Comparison of ENCODE assay signal across 26 mouse cellular contexts in the genomic region with DNA sequence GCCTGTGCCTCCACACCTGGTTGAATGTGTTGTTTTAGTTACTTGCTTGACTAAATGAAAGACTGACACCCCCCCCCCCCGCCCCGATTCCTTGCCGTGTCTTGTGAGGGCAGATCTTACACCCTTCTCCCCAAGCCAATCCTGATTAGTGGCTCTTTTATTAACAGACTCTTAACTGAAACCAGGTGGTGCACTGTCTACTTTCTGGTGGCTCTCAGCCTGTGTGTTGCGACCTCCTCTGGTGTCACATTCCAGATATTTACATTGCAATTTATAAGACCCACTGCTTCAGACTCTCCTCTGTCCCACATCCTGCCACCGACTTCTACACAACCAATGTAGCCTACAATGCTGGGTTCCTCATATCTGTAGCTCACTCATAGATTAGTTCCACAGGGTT. TPM values are rescaled to one million over a fixed set of nuclear protein-coding genes. Genes with fewer than 3 reads are reported as not detected.
DNase-seq lines count a peak whose midpoint lies in the region; ATAC-seq lines count a peak whose summit lies in the region.
"Had no signal": no experiment of that assay in that cellular context is flagged by ENCODE, and none has a peak within 500 bp of the region (broad histone marks: within the 10 kb centered on the region; RNA-seq: fewer than 3 reads in every experiment).

No protein-coding gene starts in this region.

- no peaks in the 10 kb centered on the region for H3K27me3 ChIP-seq in intestine, embryonic 16.5 days (replicated peaks; ENCODE audit: control insufficient read depth, insufficient read depth, low read length)
- no peaks in the 10 kb centered on the region for H3K27me3 ChIP-seq in intestine, embryonic 15.5 days (replicated peaks)
- H3K27me3 ChIP-seq in embryonic facial prominence, embryonic 10.5 days (replicated peaks; ENCODE audit: low read depth, poor library complexity, severe bottlenecking) = no peaks in the 10 kb centered on the region
- no peaks in the 10 kb centered on the region for H3K27me3 ChIP-seq in heart, embryonic 11.5 days (ENCODE audit: control insufficient read depth, insufficient read depth, low read length)
- H3K27me3 ChIP-seq: forebrain, embryonic 12.5 days; heart, embryonic 15.5 days; hindbrain, embryonic 13.5 days; limb, embryonic 15.5 days; liver, embryonic 15.5 days; midbrain, embryonic 13.5 days; stomach, embryonic 15.5 days had no signal

- H3K4me2 ChIP-seq in intestine, embryonic 16.5 days (ENCODE audit: low read depth, low read length) = no peak overlapping the region
- H3K4me2 ChIP-seq in intestine, embryonic 15.5 days (replicated peaks) = no peak overlapping the region
- no peak overlapping the region for H3K4me2 ChIP-seq in heart, embryonic 11.5 days
- H3K4me2 ChIP-seq: forebrain, embryonic 12.5 days; heart, embryonic 15.5 days; hindbrain, embryonic 13.5 days; limb, embryonic 15.5 days; liver, embryonic 15.5 days; midbrain, embryonic 13.5 days; stomach, embryonic 15.5 days had no signal

- 0 out of 2 replicates have a peak, but pooled peaks have one; percentile 36 for ATAC-seq in intestine, embryonic 16.5 days
- ATAC-seq in intestine, embryonic 15.5 days = no peak
- ATAC-seq in heart, embryonic 11.5 days (replicated peaks; ENCODE audit: insufficient number of reproducible peaks, low FRiP score, low TSS enrichment) = no peak
- ATAC-seq: midbrain, embryonic 13.5 days had no signal

- no peak overlapping the region for H3K9ac ChIP-seq in intestine, embryonic 16.5 days (ENCODE audit: low read depth, low read length)
- H3K9ac ChIP-seq in intestine, embryonic 15.5 days = no peak overlapping the region
- H3K9ac ChIP-seq in heart, embryonic 11.5 days (ENCODE audit: low read depth, low read length) = no peak overlapping the region
- H3K9ac ChIP-seq: forebrain, embryonic 12.5 days; heart, embryonic 15.5 days; hindbrain, embryonic 13.5 days; limb, embryonic 15.5 days; liver, embryonic 15.5 days; midbrain, embryonic 13.5 days; stomach, embryonic 15.5 days had no signal

- H3K4me3 ChIP-seq in intestine, embryonic 16.5 days (ENCODE audit: low read length) = no peak overlapping the region
- H3K4me3 ChIP-seq in intestine, embryonic 15.5 days (replicated peaks) = no peak overlapping the region
- no peak overlapping the region for H3K4me3 ChIP-seq in embryonic facial prominence, embryonic 10.5 days
- no peak overlapping the region for H3K4me3 ChIP-seq in heart, embryonic 11.5 days (ENCODE audit: low read depth, low read length)
- H3K4me3 ChIP-seq: forebrain, embryonic 12.5 days; heart, adult 2 months; heart, embryonic 15.5 days; hindbrain, embryonic 13.5 days; layer of hippocampus, adult 2 months; limb, embryonic 15.5 days; liver, embryonic 15.5 days; midbrain, embryonic 13.5 days; stomach, embryonic 15.5 days had no signal

- WGBS in intestine, embryonic 16.5 days = 66% methylated on average over 5 of the region's 5 CpGs
- 63% methylated on average over 5 of the region's 5 CpGs for WGBS in intestine, embryonic 15.5 days
- 43% methylated on average over 5 of the region's 5 CpGs for WGBS in embryonic facial prominence, embryonic 10.5 days
- whole genome bisulfite sequencing in heart, embryonic 11.5 days (ENCODE audit: insufficient replicate concordance) = 69% methylated on average over 5 of the region's 5 CpGs

- H3K9me3 ChIP-seq in intestine, embryonic 16.5 days (ENCODE audit: control insufficient read depth, low read length) = no peaks in the 10 kb centered on the region
- H3K9me3 ChIP-seq in intestine, embryonic 15.5 days = no peaks in the 10 kb centered on the region
- no peaks in the 10 kb centered on the region for H3K9me3 ChIP-seq in embryonic facial prominence, embryonic 10.5 days
- H3K9me3 ChIP-seq in heart, embryonic 11.5 days (replicated peaks; ENCODE audit: control insufficient read depth, low read length) = no peaks in the 10 kb centered on the region
- H3K9me3 ChIP-seq: heart, embryonic 15.5 days; hindbrain, embryonic 13.5 days; limb, embryonic 15.5 days; liver, embryonic 15.5 days; midbrain, embryonic 13.5 days; stomach, embryonic 15.5 days had no signal

- intact Hi-C loops in gastrocnemius, postnatal 36 days (cut with DNase I) = no loop called here

- H3K4me1 ChIP-seq in intestine, embryonic 16.5 days (ENCODE audit: control insufficient read depth, insufficient read depth, low read length) = peaks cover 8% of the 10 kb centered on the region
- 0 out of 2 replicates have a peak, but pooled peaks cover 10% of the 10 kb centered on the region for H3K4me1 ChIP-seq in intestine, embryonic 15.5 days (replicated peaks)
- H3K4me1 ChIP-seq in embryonic facial prominence, embryonic 10.5 days = peaks cover 23% of the 10 kb centered on the region
- H3K4me1 ChIP-seq in heart, embryonic 11.5 days (ENCODE audit: control insufficient read depth, insufficient read depth, low read length) = peaks cover 6% of the 10 kb centered on the region
- H3K4me1 ChIP-seq: forebrain, embryonic 12.5 days; heart, embryonic 15.5 days; hindbrain, embryonic 13.5 days; liver, embryonic 15.5 days; midbrain, embryonic 13.5 days had no signal

- H3K36me3 ChIP-seq in intestine, embryonic 16.5 days (ENCODE audit: control insufficient read depth, insufficient read depth, low read length) = peaks cover 6% of the 10 kb centered on the region; the same call in 1 of the 2 replicates
- no peaks in the 10 kb centered on the region for H3K36me3 ChIP-seq in intestine, embryonic 15.5 days
- peaks cover 17% of the 10 kb centered on the region for H3K36me3 ChIP-seq in embryonic facial prominence, embryonic 10.5 days (replicated peaks)
- no peaks in the 10 kb centered on the region; the same call in 1 of the 2 replicates for H3K36me3 ChIP-seq in heart, embryonic 11.5 days (ENCODE audit: control insufficient read depth, insufficient read depth, low read length)
- H3K36me3 ChIP-seq: heart, embryonic 15.5 days; liver, embryonic 15.5 days; stomach, embryonic 15.5 days had no signal

- no peak overlapping the region for H3K27ac ChIP-seq in intestine, embryonic 16.5 days (ENCODE audit: low read length)
- no peak overlapping the region for H3K27ac ChIP-seq in intestine, embryonic 15.5 days
- H3K27ac ChIP-seq in embryonic facial prominence, embryonic 10.5 days (replicated peaks) = no peak overlapping the region
- no peak overlapping the region for H3K27ac ChIP-seq in heart, embryonic 11.5 days (ENCODE audit: low read depth, low read length)
- H3K27ac ChIP-seq: forebrain, embryonic 12.5 days; heart, adult 2 months; heart, embryonic 15.5 days; hindbrain, embryonic 13.5 days; layer of hippocampus, adult 2 months; limb, embryonic 15.5 days; liver, embryonic 15.5 days; midbrain, embryonic 13.5 days; stomach, embryonic 15.5 days had no signal

- peak; percentile 41 for DNase-seq in embryonic facial prominence, embryonic 10.5 days (ENCODE audit: low spot score)
- peak; percentile 49 for DNase-seq in hindlimb bud, embryonic 11.5 days (ENCODE audit: extremely low spot score, low read depth, low spot score)
- DNase-seq in mesoderm, embryonic 11.5 days (ENCODE audit: low read depth, low spot score) = peak; percentile 34
- DNase-seq in gastrocnemius, postnatal 36 days = no peak
- DNase-seq in frontal cortex, postnatal 10 days (ENCODE audit: low spot score in 2 of 2) = no peak
- DNase-seq: adrenal gland, postnatal 10 days; cerebellum, adult 2 months; cerebellum, postnatal 36 days; gastrocnemius, postnatal 14 days; heart, adult 2 months; heart, postnatal 36 days; kidney, adult 9 months; kidney, postnatal 25 days; lung, postnatal 14 days; thymus, postnatal 4 days had no signal

RNA-seq across cellular contexts. Expression of a gene that starts 27.7 kb away (rescaled TPM):
- 66.1 and 75.7 TPM in 2 replicates for polyA plus RNA-seq in intestine, embryonic 16.5 days (2015; fragmentation: Nextera tagmentation; extraction: Ambion mirVana)
- polyA plus RNA-seq in intestine, embryonic 15.5 days (2015; fragmentation: Nextera tagmentation; extraction: Ambion mirVana) = 74.8 and 76.0 TPM in 2 replicates
- polyA plus RNA-seq in embryonic facial prominence, embryonic 10.5 days (2016; fragmentation: Nextera tagmentation; extraction: Ambion mirVana) = 98.8 and 111 TPM in 2 replicates
- polyA plus RNA-seq in heart, embryonic 11.5 days (2014; fragmentation: Nextera tagmentation; extraction: Ambion mirVana) = 49.1 and 51.6 TPM in 2 replicates
- 10 to 100 TPM; 13.4 to 14.5 TPM for total RNA-seq in gastrocnemius, postnatal 36 days (2021)

RNA-seq across cellular contexts. Expression of a gene that starts 40.2 kb away (rescaled TPM):
- 58.7 and 66.8 TPM in 2 replicates for polyA plus RNA-seq in intestine, embryonic 16.5 days (2015; fragmentation: Nextera tagmentation; extraction: Ambion mirVana)
- 60.1 and 61.6 TPM in 2 replicates for polyA plus RNA-seq in intestine, embryonic 15.5 days (2015; fragmentation: Nextera tagmentation; extraction: Ambion mirVana)
- polyA plus RNA-seq in embryonic facial prominence, embryonic 10.5 days (2016; fragmentation: Nextera tagmentation; extraction: Ambion mirVana) = 96.8 and 99.5 TPM in 2 replicates
- 40.9 and 45.0 TPM in 2 replicates for polyA plus RNA-seq in heart, embryonic 11.5 days (2014; fragmentation: Nextera tagmentation; extraction: Ambion mirVana)
- 1 to 10 TPM; 6.5 to 8.3 TPM for total RNA-seq in gastrocnemius, postnatal 36 days (2021)

Comparison
In these comparisons a context has a peak if more than half of its experiments do, and no peak if none do; other contexts are left out.
1. DNase-seq: peak in embryonic facial prominence, embryonic 10.5 days (single experiment), hindlimb bud, embryonic 11.5 days (single experiment) and mesoderm, embryonic 11.5 days (single experiment); none in gastrocnemius, postnatal 36 days (0 of 2) and frontal cortex, postnatal 10 days (0 of 2).